Mouse (Mus musculus) cortical plate, adult 2 months (tissue): ENCODE measurements at regions not wholly inside any gene's neighbourhood (a gene's known extent, or its start where the extent isn't known, plus 50 kb on each side); places are given as distances from the start of the nearest gene placed in this dataset.

Experiments used
- CTCF ChIP-seq: fragments of 200-500 bp; IDR thresholded peaks from 2 replicates; pipeline ENCODE4 v1.5.1; 2011; ENCODE audit warnings: mild to moderate bottlenecking, control low read depth, low read length; ENCODE audit not compliant: insufficient read depth; ENCODE audit errors: extremely low read depth
- POLR2A ChIP-seq: fragments of 200-500 bp; IDR thresholded peaks from 2 replicates; pipeline ENCODE4 v1.6.1; 2011; ENCODE audit warnings: mild to moderate bottlenecking, low read length, control low read depth; ENCODE audit not compliant: insufficient read depth; ENCODE audit errors: extremely low read depth

DNA sequence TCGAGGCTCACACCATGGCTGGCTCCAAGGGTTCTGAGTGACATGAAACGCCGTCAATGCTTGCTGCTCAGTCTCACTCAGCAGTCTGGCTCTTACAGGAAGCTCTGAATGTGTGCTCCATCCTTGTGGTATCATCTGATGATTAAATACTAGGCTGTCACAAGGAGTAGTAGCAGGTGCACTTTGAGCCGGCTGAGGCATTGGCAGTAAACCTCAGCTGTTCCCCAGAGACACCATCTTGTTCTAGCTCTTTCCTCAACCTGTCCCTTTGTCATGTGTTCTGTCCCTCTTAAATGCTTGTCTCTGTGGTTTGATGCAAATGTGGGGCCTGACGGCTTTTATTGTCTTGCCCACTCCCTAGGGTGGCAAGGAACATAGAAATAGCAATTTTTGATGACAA, 370.7 kb downstream of the Foxo1 start:
- TF ChIP-seq POLR2A: no peak
- no peak for TF ChIP-seq CTCF
